Mouse (Mus musculus): ENCODE results near the gene Wbp11.

- peak; percentile 6; the same call in 1 of the 2 replicates for TF ChIP-seq CTCF (IDR thresholded peaks at IDR 0.05; ENCODE audit: extremely low read depth, insufficient read length, insufficient replicate concordance, low read depth, low read length)
- peak; percentile 95 for TF ChIP-seq POLR2A (IDR thresholded peaks at IDR 0.05; ENCODE audit: low read depth, low read length)
Observed at GRCm38 (mm10) chr6:136803739-136804633, 24.0 kb downstream of the Wbp11 start, which contains the start of gene Hist4h4.

Data from small intestine, adult 2 months (tissue).